Mouse (Mus musculus) liver, postnatal 0 days (tissue): ENCODE data around the gene Tmem51.

ENCODE experiments used
- CTCF ChIP-seq: sonication (generic); IDR thresholded peaks from 2 replicates; pipeline ENCODE4 v1.5.1; 2016; ENCODE audit warnings: antibody characterized with exemption, low read depth
- EP300 ChIP-seq: IDR thresholded peaks from 2 replicates; pipeline ENCODE4 v1.6.1; 2016; ENCODE audit warnings: antibody characterized with exemption, low read depth, mild to moderate bottlenecking

GRCm38 (mm10) chr4:142026965-142027364 lies 57.1 kb downstream of the Tmem51 start:
- TF ChIP-seq CTCF (no peak), EP300 (no peak)
